Mouse (Mus musculus): ENCODE measurements at regions not wholly inside any gene's neighbourhood (a gene's known extent, or its start where the extent isn't known, plus 50 kb on each side); places are given as distances from the start of the nearest gene placed in this dataset.
"Not testable (repeated sequence)": the region's sequence is repeated elsewhere in the genome, so short reads cannot be mapped to it uniquely, and the experiment has no call there.

DNA sequence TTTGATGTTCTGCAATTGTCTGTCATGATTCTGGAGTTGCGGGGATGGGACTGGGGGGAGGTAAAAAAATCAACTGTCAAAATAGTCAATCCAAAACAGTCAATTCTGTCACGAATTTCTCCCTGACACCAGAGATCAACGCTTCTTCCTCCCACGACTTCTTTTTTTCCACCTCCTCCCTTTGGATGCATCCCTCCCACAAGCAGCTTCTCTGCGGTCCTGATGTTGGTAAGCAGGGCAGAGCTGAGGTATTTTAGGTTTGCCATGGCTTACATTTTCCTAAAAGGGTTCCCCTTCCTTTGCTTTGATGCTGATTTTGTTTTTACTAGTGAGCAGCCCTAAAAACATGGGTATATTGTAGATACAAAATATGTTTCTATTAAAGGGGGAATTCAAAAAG, 209.7 kb downstream of the Cd47 start:
- no peaks in the 10 kb centered on the region for H3K36me3 ChIP-seq
- H3K27ac ChIP-seq (replicated peaks), result no peak overlapping the region
- no peak for ATAC-seq (ENCODE audit: extremely low read depth, insufficient number of reproducible peaks, low FRiP score, low TSS enrichment)
- peaks cover 9% of the 10 kb centered on the region for H3K4me1 ChIP-seq
- H3K27me3 ChIP-seq (replicated peaks), result peaks cover 21% of the 10 kb centered on the region; the same call in 1 of the 2 replicates
- no peak overlapping the region for H3K4me2 ChIP-seq
- H3K9ac ChIP-seq, result no peak overlapping the region
- H3K9me3 ChIP-seq, result no peaks in the 10 kb centered on the region
- WGBS, result 35% methylated on average over 5 of the region's 5 CpGs
- no peak overlapping the region for H3K4me3 ChIP-seq

DNA sequence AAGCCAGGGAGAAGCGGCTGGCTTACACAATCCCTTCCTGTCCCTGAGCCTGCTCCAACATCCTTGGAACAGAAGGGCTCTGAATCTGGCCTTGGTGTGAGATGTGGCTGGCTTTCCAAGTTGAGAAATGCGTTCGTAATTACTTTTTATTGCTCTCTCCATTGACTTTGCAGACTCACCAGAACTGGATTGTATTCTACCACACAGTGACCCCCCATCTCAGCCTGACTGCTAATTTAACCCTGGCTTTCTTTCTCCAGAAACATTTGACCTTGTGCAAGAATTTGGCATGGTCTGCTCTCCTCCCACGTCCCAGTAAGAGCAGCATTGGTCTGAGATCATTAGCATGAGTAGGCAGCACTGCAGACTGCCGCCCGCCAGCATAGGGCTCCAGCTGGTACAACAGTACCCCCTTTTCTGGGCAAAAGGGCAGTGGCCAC, 210.2 kb downstream of the Cd47 start:
- H3K27me3 ChIP-seq (replicated peaks), result peaks cover 16% of the 10 kb centered on the region; the same call in 1 of the 2 replicates
- peaks cover 9% of the 10 kb centered on the region for H3K4me1 ChIP-seq
- H3K9me3 ChIP-seq, result no peaks in the 10 kb centered on the region
- no peak overlapping the region for H3K4me3 ChIP-seq
- H3K9ac ChIP-seq, result no peak overlapping the region
- no peaks in the 10 kb centered on the region for H3K36me3 ChIP-seq
- no peak for ATAC-seq (ENCODE audit: extremely low read depth, insufficient number of reproducible peaks, low FRiP score, low TSS enrichment)
- H3K27ac ChIP-seq (replicated peaks), result no peak overlapping the region
- 64% methylated on average over 6 of the region's 6 CpGs for WGBS
- H3K4me2 ChIP-seq, result no peak overlapping the region

DNA sequence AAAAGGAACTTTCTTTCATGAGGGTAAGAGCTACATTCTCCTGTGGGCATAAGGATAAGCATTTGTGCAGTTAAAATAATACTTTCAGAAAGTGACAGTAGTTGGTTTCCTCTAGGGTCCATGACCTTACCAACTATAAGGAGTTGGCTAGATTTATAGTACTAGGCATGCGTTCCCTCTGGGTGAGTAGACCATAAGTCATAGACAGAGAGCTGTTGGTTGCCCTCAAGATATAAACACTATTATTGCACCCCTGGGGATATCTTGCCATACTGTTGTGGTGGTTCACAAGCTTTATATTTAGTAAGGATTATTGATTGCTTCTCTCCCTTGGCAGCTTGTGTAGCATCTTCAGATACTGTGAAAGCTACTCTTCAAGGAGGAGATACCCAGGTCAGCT, 223.6 kb downstream of the Cd47 start:
- H3K9ac ChIP-seq, result no peak overlapping the region
- no peak overlapping the region for H3K4me2 ChIP-seq
- H3K27me3 ChIP-seq (replicated peaks), result no peaks in the 10 kb centered on the region
- H3K4me3 ChIP-seq, result no peak overlapping the region
- H3K27ac ChIP-seq (replicated peaks), result no peak overlapping the region
- 79% methylated on average over 1 of the region's 1 CpGs for WGBS
- no peaks in the 10 kb centered on the region for H3K9me3 ChIP-seq
- peaks cover 17% of the 10 kb centered on the region for H3K4me1 ChIP-seq
- H3K36me3 ChIP-seq, result no peaks in the 10 kb centered on the region
- no peak for ATAC-seq (ENCODE audit: extremely low read depth, insufficient number of reproducible peaks, low FRiP score, low TSS enrichment)

DNA sequence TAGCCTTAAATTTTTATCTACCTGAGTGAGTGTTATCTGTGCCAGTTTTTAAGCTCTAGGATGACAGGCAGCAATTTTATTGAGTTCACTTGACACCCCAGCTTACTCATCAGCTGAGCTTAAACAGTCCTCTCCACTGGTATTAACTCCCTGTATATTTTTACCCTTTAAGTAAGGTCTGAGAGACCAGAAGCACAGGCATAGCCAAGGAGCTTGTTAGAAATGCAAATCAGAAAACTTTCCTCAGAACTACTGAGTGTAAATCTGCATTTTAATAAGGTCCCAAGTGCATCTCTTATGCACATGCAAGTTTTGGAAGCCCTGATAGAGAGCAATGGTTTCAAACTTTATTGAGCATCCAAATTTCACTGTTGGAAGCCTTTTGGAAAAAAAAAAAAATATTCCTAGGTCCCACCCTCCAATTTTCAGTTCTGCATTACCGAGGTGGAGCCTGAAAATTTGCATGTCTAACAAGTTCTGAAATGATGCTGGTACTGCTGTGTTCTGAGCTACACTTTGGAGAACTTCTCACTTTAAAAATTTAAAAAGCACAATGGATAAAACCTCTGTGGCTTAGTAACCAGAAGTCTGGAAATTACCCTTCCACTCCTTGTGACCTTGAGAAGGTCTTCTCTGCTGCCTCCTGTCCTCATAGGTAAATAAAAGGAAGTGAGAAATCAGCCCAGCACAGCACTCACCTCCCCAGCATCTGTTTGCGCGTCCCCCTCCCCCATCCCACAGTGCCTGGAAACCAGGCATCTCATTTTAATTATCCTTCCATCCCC, 226.0 kb downstream of the Cd47 start:
- Histone ChIP-seq H3K4me3 (no peak overlapping the region), H3K36me3 (no peaks in the 10 kb centered on the region), H3K27me3 (replicated peaks) (no peaks in the 10 kb centered on the region), H3K4me1 (peaks cover 22% of the 10 kb centered on the region), H3K9me3 (no peaks in the 10 kb centered on the region), H3K27ac (replicated peaks) (no peak overlapping the region), H3K9ac (no peak overlapping the region), H3K4me2 (no peak overlapping the region)
- WGBS, result 12% methylated on average over 3 of the region's 3 CpGs
- no peak for ATAC-seq (ENCODE audit: extremely low read depth, insufficient number of reproducible peaks, low FRiP score, low TSS enrichment)

DNA sequence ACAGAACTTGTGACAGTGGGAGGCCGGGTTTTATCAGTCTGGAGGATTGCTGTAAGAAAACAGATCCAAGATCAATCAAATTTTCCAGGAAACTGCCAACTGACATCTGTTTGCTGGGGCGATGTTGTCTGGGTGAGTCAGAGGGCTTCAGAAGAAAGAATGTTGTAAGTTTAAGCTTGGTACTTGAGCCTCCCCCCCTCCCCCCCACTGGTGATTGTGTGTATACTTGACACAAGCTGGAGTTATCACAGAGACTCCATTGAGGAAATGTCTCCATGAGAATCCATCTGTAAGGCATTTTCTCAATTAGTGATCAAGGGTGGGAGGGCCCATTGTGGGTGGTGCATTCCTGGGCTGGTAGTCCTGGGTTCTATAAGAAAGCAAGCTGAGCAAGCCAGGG, 226.9 kb downstream of the Cd47 start:
- Histone ChIP-seq H3K36me3 (no peaks in the 10 kb centered on the region), H3K9me3 (no peaks in the 10 kb centered on the region), H3K9ac (no peak overlapping the region), H3K4me2 (no peak overlapping the region), H3K27me3 (replicated peaks) (no peaks in the 10 kb centered on the region), H3K27ac (replicated peaks) (no peak overlapping the region), H3K4me3 (no peak overlapping the region), H3K4me1 (peaks cover 23% of the 10 kb centered on the region)
- WGBS, result 4% methylated on average over 2 of the region's 2 CpGs
- ATAC-seq (ENCODE audit: extremely low read depth, insufficient number of reproducible peaks, low FRiP score, low TSS enrichment), result no peak

DNA sequence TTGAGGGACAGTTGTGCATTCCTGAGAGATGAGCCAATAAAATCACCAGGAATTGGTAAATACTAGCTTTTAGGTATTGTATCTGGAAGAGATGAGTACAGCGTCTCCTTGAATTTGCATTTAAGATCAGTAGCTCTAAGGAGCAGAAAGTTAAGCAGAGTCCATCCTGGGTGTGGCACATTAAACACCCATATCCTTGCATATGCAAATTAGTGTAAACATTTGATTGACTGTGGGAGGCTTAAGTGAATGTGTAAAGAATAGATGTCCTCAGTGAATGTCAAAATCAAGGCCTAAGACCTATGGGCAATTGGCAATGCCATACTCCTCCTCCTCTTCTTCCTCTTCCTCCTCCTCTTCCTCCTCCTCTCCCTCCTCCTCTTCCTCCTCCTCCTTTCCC, 229.4 kb downstream of the Cd47 start:
- no peak for ATAC-seq (ENCODE audit: extremely low read depth, insufficient number of reproducible peaks, low FRiP score, low TSS enrichment)
- H3K27me3 ChIP-seq (replicated peaks), result no peaks in the 10 kb centered on the region
- peaks cover 23% of the 10 kb centered on the region for H3K4me1 ChIP-seq
- no peak overlapping the region for H3K4me3 ChIP-seq
- no peaks in the 10 kb centered on the region for H3K9me3 ChIP-seq
- H3K4me2 ChIP-seq, result no peak overlapping the region
- WGBS, result 88% methylated on average over 1 of the region's 1 CpGs
- H3K9ac ChIP-seq, result no peak overlapping the region
- H3K27ac ChIP-seq (replicated peaks), result no peak overlapping the region
- H3K36me3 ChIP-seq, result no peaks in the 10 kb centered on the region

DNA sequence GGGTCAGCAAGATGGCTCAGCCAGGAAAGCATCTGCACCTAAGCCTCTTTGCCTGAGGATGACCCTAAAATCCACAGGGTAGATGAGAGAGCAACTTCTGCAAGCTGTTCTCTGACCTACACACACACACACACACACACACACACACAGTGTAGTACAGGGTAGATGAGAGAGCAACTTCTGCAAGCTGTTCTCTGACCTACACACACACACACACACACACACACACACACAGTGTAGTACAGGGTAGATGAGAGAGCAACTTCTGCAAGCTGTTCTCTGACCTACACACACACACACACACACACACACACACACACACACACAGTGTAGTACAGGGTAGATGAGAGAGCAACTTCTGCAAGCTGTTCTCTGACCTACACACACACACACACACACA, 230.0 kb downstream of the Cd47 start:
- ATAC-seq (ENCODE audit: extremely low read depth, insufficient number of reproducible peaks, low FRiP score, low TSS enrichment); H3K36me3 ChIP-seq; H3K9ac ChIP-seq; H3K27ac ChIP-seq (replicated peaks); H3K4me2 ChIP-seq; H3K4me3 ChIP-seq; H3K27me3 ChIP-seq (replicated peaks); H3K9me3 ChIP-seq: not testable (repeated sequence)
- peaks cover 23% of the 10 kb centered on the region for H3K4me1 ChIP-seq

DNA sequence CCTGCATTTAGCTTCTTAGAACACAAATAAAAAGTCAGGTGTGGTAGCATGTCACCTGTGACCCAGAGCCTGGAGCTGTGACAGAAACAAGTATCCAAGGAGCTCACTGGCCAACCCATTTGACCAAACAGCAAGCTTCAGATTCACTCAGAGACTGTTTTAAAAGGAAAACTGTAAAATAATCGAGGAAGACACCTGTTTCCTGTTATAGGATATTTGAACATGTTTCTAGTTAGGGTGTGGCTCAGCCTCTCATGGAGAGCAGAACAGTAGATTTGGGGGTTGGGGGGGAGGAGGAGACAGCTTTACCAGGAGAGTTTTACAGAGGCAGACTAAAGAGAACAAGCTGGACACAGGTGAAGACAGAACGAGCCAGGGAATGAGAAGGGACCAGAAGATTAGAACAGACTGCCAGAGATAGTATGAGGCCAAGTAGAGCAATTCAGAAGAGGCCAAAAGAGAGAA, 230.6 kb downstream of the Cd47 start:
- H3K9me3 ChIP-seq, result no peaks in the 10 kb centered on the region
- no peak for ATAC-seq (ENCODE audit: extremely low read depth, insufficient number of reproducible peaks, low FRiP score, low TSS enrichment)
- no peak overlapping the region for H3K27ac ChIP-seq (replicated peaks)
- no peak overlapping the region for H3K4me2 ChIP-seq
- no peak overlapping the region for H3K9ac ChIP-seq
- 26% methylated on average over 2 of the region's 2 CpGs for WGBS
- peaks cover 24% of the 10 kb centered on the region for H3K4me1 ChIP-seq
- no peaks in the 10 kb centered on the region for H3K36me3 ChIP-seq
- no peak overlapping the region for H3K4me3 ChIP-seq
- H3K27me3 ChIP-seq (replicated peaks), result no peaks in the 10 kb centered on the region

DNA sequence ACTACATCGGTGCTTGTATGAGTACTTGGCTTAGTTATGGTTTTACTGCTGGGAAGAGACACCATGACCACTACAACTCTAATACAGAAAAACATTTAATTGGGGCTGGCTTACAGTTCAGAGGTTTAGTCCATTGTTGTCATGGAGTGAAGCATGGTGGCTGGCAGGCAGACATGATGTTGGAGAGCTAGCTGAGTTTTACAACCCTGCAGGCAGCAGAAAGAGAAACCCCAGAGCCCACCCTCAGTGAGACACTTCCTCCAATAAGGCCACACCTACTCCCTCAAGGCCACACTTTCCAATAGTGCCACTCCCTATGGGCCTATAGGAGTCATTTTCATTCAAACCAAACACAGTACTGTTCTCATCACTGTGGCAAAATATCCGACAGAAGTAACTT, 232.5 kb downstream of the Cd47 start:
- no peak overlapping the region for H3K27ac ChIP-seq (replicated peaks)
- H3K9me3 ChIP-seq, result no peaks in the 10 kb centered on the region
- no peak overlapping the region for H3K4me3 ChIP-seq
- H3K27me3 ChIP-seq (replicated peaks), result no peaks in the 10 kb centered on the region
- no peaks in the 10 kb centered on the region for H3K36me3 ChIP-seq
- peaks cover 11% of the 10 kb centered on the region for H3K4me1 ChIP-seq
- H3K9ac ChIP-seq, result no peak overlapping the region
- no peak for ATAC-seq (ENCODE audit: extremely low read depth, insufficient number of reproducible peaks, low FRiP score, low TSS enrichment)
- no peak overlapping the region for H3K4me2 ChIP-seq
- 79% methylated on average over 2 of the region's 2 CpGs for WGBS

DNA sequence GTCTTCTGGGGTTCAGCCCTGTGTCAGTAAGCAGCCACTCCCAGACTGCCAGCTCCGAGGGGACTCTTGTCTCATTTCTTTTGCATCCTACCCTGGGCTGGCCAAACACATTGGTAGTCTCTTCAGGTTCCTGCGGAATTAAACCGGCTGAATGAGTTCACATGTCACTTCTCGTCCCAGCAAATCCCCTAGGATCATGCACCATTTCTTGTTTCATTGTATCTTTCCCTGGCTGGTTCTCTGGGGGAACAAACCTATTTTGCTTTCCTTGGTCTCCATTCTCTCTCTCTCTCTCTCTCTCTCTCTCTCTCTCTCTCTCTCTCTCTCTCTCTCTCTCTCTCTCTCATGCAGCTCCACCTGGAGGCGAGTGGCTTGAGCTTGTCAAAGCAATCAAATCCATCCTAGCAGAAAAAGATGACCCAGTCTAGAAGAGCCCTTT, 236.0 kb downstream of the Cd47 start:
- Histone ChIP-seq H3K9ac (no peak overlapping the region), H3K9me3 (no peaks in the 10 kb centered on the region), H3K4me1 (peaks cover 5% of the 10 kb centered on the region), H3K27me3 (replicated peaks) (no peaks in the 10 kb centered on the region), H3K4me2 (no peak overlapping the region), H3K27ac (replicated peaks) (no peak overlapping the region), H3K4me3 (no peak overlapping the region), H3K36me3 (no peaks in the 10 kb centered on the region)
- 43% methylated on average over 5 of the region's 5 CpGs for WGBS
- ATAC-seq (ENCODE audit: extremely low read depth, insufficient number of reproducible peaks, low FRiP score, low TSS enrichment), result no peak

DNA sequence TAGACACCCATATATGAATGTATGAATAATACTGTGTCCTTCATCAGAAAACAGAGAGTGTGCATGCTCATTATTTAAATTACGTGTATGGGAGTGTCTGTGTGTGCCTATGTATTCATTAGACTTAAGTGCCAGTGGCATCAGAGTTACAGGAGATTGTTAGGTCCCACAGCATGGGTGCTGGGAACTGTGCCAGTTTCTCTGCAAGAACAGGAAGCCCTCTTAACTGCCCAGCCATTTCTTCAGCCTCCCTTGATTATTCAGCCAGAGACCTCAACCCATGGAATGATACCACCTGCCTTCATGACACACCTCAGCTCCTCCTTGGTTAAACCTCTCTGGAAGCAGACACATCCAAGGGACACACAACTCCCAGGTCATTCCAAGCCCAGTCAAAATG, 243.8 kb downstream of the Cd47 start:
- H3K9me3 ChIP-seq, result no peaks in the 10 kb centered on the region
- no peak overlapping the region for H3K9ac ChIP-seq
- no peak for ATAC-seq (ENCODE audit: extremely low read depth, insufficient number of reproducible peaks, low FRiP score, low TSS enrichment)
- no peak overlapping the region for H3K4me3 ChIP-seq
- WGBS, result 72% methylated on average over 1 of the region's 1 CpGs
- no peak overlapping the region for H3K27ac ChIP-seq (replicated peaks)
- no peaks in the 10 kb centered on the region for H3K36me3 ChIP-seq
- H3K4me1 ChIP-seq, result 0 out of 2 replicates have a peak, but pooled peaks cover 8% of the 10 kb centered on the region
- H3K4me2 ChIP-seq, result no peak overlapping the region
- H3K27me3 ChIP-seq (replicated peaks), result no peaks in the 10 kb centered on the region
